Mouse (Mus musculus) megakaryocyte, embryonic 14.5 days (primary cell): ENCODE results near the gene Rcsd1.

ENCODE experiments used
- FLI1 ChIP-seq: IDR thresholded peaks from 2 replicates; pipeline ENCODE4 v1.6.1; 2012; ENCODE audit warnings: low read length, inconsistent platforms, mixed read lengths
- GATA1 ChIP-seq: IDR thresholded peaks from 3 replicates; pipeline ENCODE4 v1.6.1; 2012; ENCODE audit warnings: mixed read lengths, low read length, inconsistent platforms, borderline replicate concordance

DNA sequence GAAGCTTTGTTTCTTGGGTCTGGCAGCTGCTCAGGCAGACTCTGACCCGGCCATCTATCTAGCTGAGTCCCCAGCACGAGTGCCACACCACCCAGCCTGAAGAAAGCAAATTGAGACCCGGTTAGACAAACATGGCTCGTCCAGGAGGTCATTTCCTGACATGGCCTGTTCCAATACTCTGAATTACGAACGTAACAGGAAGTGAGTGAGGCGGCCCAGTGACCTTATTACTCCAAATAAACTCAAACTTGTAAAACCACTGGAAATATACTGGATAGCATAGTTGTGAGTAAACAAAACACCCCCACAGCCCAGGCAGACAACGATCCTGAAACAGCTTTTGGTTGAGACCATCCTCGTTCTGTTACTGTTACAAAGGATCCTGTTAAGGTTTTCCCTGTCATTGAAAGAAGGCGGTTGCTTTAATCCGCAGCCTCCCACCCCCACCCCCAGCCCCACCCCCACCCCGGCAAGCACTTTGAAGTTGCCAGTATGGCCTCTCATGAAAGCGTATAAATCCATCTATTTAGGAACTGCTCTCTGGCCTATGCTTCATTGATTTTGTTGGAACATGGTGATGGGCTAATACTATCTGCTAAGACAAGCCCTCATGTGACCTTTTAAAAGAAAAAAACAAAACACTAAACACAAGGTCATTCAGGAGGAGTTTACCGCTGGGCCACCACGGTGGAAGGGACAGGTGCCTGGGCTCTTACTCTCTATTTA lies 92.2 kb downstream of the Rcsd1 start:
- TF ChIP-seq GATA1 = no peak
- TF ChIP-seq FLI1 = no peak
